Mouse (Mus musculus): Measurements from ENCODE around the gene Gm13539. TPM values are rescaled to one million over a fixed set of nuclear protein-coding genes. Genes with fewer than 3 reads are reported as not detected.
"Not testable (repeated sequence)": the region's sequence is repeated elsewhere in the genome, so short reads cannot be mapped to it uniquely, and the experiment has no call there.

The Gm13539 gene
- not detected for total RNA-seq (2021)
- long read RNA-seq, experiment 1 = 0 reads
- long read RNA-seq, experiment 2 = 0 reads

- no peak for DNase-seq (ENCODE audit: low spot score)
Observed at GRCm38 (mm10) chr2:25781957-25782356, at the start of gene Gm13539. Gene Gm13539 (plus strand): TSS chr2:25782257.

GRCm38 (mm10) chr2:25733199-25733930 is 48.7 kb upstream of the Gm13539 start:
- no peak for DNase-seq (ENCODE audit: low spot score)

DNA sequence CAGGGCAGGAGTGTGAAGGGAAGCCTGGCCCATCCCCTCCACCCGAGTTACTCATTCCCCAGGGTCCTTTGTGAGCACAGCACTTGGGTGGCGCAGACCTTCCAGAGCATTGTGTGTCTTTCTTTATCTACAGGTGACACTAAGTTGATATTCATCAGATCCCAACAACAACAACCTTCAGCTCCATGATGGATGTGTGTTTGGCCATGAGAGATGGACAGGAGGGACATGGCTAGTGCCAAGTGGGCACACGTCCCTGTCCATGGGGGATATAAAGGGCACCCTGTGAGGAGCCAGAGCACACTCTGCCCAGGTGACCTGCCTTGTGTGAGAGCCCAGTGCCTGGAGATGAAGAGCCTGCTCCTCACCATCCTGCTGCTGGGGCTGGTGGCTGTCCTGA is 45.3 kb upstream of the Gm13539 start, which contains the start of gene Obp2b:
Obp2b (plus strand) TSS at position 301 of the 400 bp plus-strand sequence.
- not testable (repeated sequence) for DNase-seq (ENCODE audit: low spot score)

DNA sequence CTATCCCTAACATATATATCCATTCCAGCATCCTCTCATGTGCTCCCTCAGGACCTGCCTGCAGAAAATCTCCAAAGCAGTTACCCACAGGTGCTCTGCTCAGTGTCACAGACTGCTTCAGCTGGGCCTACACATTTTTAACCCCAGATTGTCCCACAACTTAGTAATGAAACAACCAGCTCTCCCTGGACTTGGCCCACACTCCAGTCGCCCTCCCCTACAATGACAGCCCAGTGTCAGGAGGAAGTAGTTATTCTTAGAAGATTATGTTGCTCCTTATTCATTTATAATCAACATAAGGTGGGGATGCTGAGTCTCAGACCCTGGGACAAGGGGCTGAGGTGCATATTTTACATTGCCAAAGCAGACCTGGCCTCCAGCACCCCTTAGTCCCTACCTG is 40.4 kb upstream of the Gm13539 start:
- no peak for DNase-seq (ENCODE audit: low spot score)

GRCm38 (mm10) chr2:25754201-25754600 is 27.9 kb upstream of the Gm13539 start:
- no peak for DNase-seq (ENCODE audit: low spot score)

DNA sequence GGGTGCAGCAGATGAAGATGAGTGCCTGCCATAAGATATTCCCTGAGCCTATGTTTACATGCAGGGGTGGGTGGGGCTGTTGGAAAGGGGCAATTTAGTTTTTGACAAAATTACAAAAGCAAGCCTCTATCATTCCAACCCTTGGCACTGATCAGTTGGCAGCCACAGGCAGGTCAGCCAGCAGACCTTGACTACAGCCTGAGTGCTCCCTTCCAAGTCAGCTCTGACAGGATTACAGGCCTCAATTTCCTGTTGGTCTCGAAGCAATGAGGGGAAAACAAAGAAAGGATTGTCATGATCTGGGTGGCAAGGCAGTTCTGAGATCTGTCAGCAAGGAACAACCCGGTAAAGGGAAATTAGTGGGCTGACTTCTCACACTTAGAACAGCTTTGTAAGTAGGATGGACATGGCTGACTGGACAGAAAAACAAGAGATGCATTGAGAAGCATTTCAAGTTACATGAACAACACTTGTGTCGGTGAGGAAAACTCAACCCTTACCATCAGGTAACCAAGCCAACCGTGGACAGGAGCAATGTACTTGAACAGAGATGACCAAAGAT is 23.9 kb upstream of the Gm13539 start:
- DNase-seq (ENCODE audit: low spot score) = no peak

GRCm38 (mm10) chr2:25765269-25765668 is 16.8 kb upstream of the Gm13539 start, which contains the start of gene Lcn3:
Gene Lcn3 (plus strand): TSS chr2:25765569.
- no peak for DNase-seq (ENCODE audit: low spot score)

DNA sequence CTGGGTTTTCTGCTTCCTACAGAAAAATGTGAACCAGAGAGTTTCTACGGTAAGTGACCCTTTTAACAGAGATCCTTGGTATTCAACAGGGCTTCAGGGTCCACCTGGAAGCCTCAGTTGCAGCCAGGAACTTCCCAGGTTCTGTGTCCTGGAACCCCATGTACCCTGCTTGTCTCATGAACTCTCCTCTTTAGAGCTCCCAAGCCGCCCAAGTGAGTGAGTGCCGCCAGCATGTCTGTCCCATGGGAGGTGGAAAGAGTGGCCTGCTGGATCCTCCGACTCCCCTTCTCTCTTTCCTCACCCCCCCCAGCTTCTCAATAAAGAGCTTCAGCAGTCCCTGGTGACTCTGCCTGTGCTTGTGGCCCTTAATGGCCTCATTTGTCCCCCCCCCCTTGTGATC is 14.3 kb upstream of the Gm13539 start:
- DNase-seq (ENCODE audit: low spot score) = no peak

DNA sequence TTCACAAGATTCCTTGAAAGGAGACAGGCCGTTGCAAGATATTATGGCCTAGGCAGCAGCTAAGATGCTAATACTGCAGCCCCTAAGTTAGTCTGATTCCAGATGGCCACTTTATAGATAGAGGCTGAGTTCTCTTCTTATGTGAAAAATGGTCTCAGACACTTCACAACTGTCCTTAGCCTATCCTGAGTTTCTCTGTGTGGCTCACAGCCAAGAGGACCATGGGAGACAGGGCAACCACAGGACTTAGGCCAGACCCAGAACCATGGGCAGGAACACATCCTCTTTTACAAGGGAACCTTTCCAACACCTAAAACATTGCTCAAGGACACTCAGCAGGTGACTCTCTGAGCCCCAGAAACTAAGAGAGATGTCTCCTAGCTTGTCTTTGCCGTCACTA is 8.6 kb upstream of the Gm13539 start:
- no peak for DNase-seq (ENCODE audit: low spot score)

GRCm38 (mm10) chr2:25774640-25775039 is 7.4 kb upstream of the Gm13539 start:
- DNase-seq (ENCODE audit: low spot score) = no peak

GRCm38 (mm10) chr2:25775991-25776390 is 6.1 kb upstream of the Gm13539 start:
- DNase-seq (ENCODE audit: low spot score) = no peak

GRCm38 (mm10) chr2:25776717-25777116 is 5.3 kb upstream of the Gm13539 start, which contains the start of gene Lcn11:
Gene Lcn11 (plus strand): TSS chr2:25777017.
- DNase-seq (ENCODE audit: low spot score) = no peak

DNA sequence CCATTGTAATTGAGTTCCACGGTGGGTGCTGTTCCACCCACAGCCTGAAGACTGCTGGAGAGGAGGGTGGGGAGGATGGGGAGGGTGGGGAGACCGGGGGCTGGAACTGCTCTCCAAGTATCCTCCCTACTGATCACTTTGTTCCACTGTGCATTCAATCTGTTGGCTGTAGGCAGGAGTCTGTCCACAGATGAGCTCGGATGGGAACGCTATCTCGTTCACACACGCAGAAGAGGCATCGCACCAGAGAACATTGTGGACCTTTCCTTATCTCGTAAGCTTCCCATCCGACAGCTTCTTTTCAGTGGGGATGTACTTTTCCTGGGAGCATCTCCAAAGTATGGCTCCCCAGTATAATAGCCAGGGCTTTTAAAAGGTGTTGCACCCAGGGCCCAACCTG is 3.0 kb upstream of the Gm13539 start:
- no peak for DNase-seq (ENCODE audit: low spot score)

- DNase-seq (ENCODE audit: low spot score) = no peak
Observed at GRCm38 (mm10) chr2:25780921-25781320, 1.1 kb upstream of the Gm13539 start.

DNA sequence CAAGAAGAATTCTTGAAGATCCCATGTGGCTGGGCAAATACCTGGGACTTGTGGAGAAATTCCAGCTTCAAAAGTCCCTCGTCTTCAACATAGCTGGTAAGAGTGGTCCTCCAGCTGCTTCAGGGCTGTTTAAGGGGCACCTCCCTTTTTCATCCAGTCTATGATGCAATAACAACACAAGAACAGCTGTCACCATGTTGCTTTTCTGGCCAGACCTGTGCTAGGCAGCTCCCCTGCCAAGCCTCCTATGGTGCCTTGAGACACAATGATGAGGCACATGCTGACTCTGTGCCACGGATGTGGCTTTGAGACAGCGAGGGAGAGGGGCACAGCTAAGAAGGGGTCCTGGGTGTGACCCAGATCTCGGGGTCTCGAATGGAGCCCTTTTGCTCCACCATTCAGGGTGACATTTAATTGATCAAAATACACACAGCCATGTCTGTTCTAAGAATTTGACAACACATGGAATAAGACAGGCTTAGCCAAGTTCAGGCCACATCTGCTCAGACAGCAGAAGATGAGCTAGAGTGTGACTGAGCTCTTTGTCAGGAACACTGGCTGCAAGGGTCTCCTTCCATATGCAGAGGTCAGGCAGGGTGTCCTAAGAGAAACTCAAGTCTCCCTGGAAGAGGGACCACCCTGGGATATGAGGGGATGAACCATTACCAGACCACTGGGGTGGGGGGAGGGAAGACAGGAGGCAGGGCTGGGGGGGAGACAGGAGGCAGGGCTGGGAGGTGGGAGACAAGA is 3.7 kb downstream of the Gm13539 start:
- no peak for DNase-seq (ENCODE audit: low spot score)

DNA sequence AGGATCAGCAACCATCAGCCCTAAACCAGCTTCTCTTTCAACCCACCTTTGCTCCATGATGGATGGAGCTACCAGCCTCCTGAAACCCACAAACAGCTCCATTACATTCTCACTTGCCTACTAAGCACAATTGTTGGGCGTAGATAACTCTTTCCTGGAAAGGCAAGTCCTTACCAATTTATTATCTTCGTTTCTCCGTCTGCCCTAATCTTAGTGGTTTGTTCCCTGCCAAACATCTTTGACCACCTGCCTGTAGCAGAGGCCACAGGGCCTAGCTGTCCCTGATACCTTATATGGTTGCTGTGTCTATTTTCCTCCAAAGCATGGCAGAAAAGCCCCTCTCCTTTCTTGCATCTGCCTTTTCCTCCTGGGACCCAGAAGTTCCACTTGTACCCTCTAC is 7.0 kb downstream of the Gm13539 start:
- no peak for DNase-seq (ENCODE audit: low spot score)

GRCm38 (mm10) chr2:25797635-25798034 is 15.6 kb downstream of the Gm13539 start:
- DNase-seq (ENCODE audit: low spot score) = no peak

DNA sequence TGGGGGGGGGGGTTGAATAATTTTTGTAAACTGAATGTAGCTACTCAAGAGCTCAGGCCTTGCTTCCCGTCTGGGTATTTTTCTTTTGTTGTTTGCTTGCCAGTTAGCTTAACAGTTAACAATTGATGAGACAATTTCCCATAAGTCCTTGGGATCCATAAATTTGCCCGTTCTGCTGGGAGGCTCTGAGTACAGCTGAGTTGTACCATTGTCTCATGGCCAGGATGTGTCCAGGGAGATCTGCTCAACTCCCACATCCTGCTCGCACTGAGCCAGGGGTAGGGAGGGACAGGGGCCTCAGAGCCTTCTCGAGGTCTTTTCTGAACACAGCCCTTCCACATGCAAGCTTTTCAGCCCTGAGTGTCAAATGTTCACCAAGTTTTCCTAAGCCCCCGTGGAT is 16.0 kb downstream of the Gm13539 start:
- DNase-seq (ENCODE audit: low spot score) = no peak

DNA sequence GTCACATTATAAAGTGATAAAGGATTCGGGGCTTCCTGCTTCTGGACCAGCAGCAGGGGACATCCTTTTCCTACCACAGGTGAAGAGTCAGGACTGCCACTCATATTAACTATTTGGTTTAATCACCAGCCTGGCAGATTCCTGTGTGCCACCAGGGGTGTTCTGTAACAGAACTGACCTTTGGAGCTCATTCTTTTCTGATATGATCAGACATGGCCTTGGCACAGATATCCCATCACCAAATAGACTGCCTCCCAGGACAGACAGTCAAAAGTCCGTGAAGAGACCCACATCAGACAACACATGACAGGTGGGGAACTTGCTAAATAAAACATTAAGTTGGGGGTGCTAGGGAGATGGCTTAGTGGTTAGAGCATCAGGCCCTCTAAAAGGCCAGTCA is 29.7 kb downstream of the Gm13539 start:
- DNase-seq (ENCODE audit: low spot score) = no peak

DNA sequence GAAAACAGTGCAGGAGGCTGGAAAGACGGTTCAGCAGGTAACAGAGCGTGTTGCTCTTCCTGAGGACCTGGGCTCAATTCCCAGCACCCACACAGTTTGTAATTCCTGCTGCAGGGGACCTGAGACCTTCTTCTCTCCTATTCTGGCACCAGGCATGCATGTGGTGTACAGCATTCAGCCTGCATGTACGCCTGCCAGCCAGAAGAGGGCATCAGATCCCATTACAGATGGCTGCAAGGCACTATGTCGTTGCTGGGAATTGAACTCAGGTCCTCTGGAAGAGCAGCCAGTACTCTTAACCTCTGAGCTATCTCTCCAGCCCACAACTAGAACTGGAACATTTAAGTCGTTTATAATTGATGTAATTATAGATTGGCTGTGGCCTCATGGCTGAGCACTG is 31.3 kb downstream of the Gm13539 start:
- DNase-seq (ENCODE audit: low spot score) = no peak

- DNase-seq (ENCODE audit: low spot score) = not testable (repeated sequence)
Observed at GRCm38 (mm10) chr2:25815748-25816147, 33.7 kb downstream of the Gm13539 start, which contains the start of gene Glt6d1. Gene Glt6d1 (minus strand): TSS chr2:25815848.

GRCm38 (mm10) chr2:25822806-25823205 is 40.7 kb downstream of the Gm13539 start, which contains the start of gene Lcn9:
Gene Lcn9 (plus strand): TSS chr2:25823153.
- no peak for DNase-seq (ENCODE audit: low spot score)
